Mouse (Mus musculus) CH12.LX (cell line): ENCODE data around the gene Ap2a1.

ENCODE experiments used
- JUND ChIP-seq: conservative IDR thresholded peaks from 2 replicates; pipeline ENCODE4 v1.6.1; 2011; ENCODE audit warnings: low read depth, low read length, improper control_type of control experiment
- MAZ ChIP-seq: IDR thresholded peaks from 2 replicates; pipeline ENCODE4 v1.6.1; 2012; ENCODE audit warnings: low read depth, mild to moderate bottlenecking, inconsistent platforms, low read length, improper control_type of control experiment, moderate library complexity
- POLR2A ChIP-seq: IDR thresholded peaks from 2 replicates; pipeline ENCODE4 v1.6.1; 2011; ENCODE audit warnings: low read depth, mild to moderate bottlenecking, improper control_type of control experiment, low read length
- TCF12 ChIP-seq: IDR thresholded peaks from 2 replicates; pipeline ENCODE4 v1.6.1; 2014; ENCODE audit warnings: low read depth, mild to moderate bottlenecking, inconsistent platforms, low read length, improper control_type of control experiment

GRCm38 (mm10) chr7:44951960-44952359 is 22.7 kb upstream of the Ap2a1 start:
- no peak for TF ChIP-seq POLR2A
- TF ChIP-seq MAZ = no peak
- no peak for TF ChIP-seq TCF12
- TF ChIP-seq JUND = no peak
